Mouse (Mus musculus) liver, embryonic 13.5 days (tissue): ENCODE results near the gene 2310009B15Rik. TPM values are rescaled to one million over a fixed set of nuclear protein-coding genes. Genes with fewer than 3 reads are reported as not detected.
"Not testable (repeated sequence)": the region's sequence is repeated elsewhere in the genome, so short reads cannot be mapped to it uniquely, and the experiment has no call there.

ENCODE experiments used
- ATAC-seq: fragments of 200-750 bp; cut with Nextera tagmentation; 2 replicates; pipeline ENCODE4 v1.8.0; 2017; ENCODE audit warnings: low read depth, mild to moderate bottlenecking, moderate number of reproducible peaks, moderate library complexity
- DNase-seq: peaks from one replicate; pipeline ENCODE4 v3.0.0; 2022
- H3K27ac ChIP-seq: fragments of 300-500 bp; sonication (generic); 2 replicates; pipeline ENCODE4 v1.5.1; 2015; ENCODE audit warnings: moderate library complexity, mild to moderate bottlenecking, inconsistent platforms
- H3K27me3 ChIP-seq: fragments of 300-500 bp; sonication (generic); 2 replicates; pipeline ENCODE4 v1.6.1; 2015; ENCODE audit warnings: mild to moderate bottlenecking, inconsistent platforms
- H3K36me3 ChIP-seq: fragments of 300-500 bp; sonication (generic); 2 replicates; pipeline ENCODE4 v1.6.1; 2015; ENCODE audit warnings: mild to moderate bottlenecking, inconsistent platforms
- H3K4me1 ChIP-seq: fragments of 300-500 bp; sonication (generic); replicated peaks from 2 replicates; pipeline ENCODE4 v1.6.1; 2015; ENCODE audit warnings: inconsistent platforms
- H3K4me2 ChIP-seq: fragments of 300-500 bp; sonication (generic); 2 replicates; pipeline ENCODE4 v1.6.1; 2015; ENCODE audit warnings: inconsistent platforms, mild to moderate bottlenecking, moderate library complexity
- H3K4me3 ChIP-seq: fragments of 300-500 bp; sonication (generic); replicated peaks from 2 replicates; pipeline ENCODE4 v1.5.1; 2015; ENCODE audit warnings: mild to moderate bottlenecking, inconsistent platforms
- H3K9ac ChIP-seq: fragments of 300-500 bp; sonication (generic); 2 replicates; pipeline ENCODE4 v1.6.1; 2015; ENCODE audit warnings: mild to moderate bottlenecking, inconsistent platforms
- H3K9me3 ChIP-seq: fragments of 300-500 bp; sonication (generic); replicated peaks from 2 replicates; pipeline ENCODE4 v1.6.1; 2016; ENCODE audit warnings: inconsistent platforms
- WGBS: fragments of 180-500 bp; shearing (Covaris S2); methylation state at CpG from one replicate; pipeline ENCODE4 v1.1.7; 2015; ENCODE audit not compliant: insufficient replicate concordance; 5-methylcytosine and 5-hydroxymethylcytosine counted together
- polyA plus RNA-seq: library from polyadenylated mRNA; unstranded; fragments of >200 nt; fragmentation: Nextera tagmentation; extraction: Ambion mirVana; gene quantifications from 2 replicates; pipeline ENCODE4 v1.2.1, GENCODE M21; 2015

Gene 2310009B15Rik
- 16.9 and 17.1 TPM in 2 replicates for polyA plus RNA-seq

DNA sequence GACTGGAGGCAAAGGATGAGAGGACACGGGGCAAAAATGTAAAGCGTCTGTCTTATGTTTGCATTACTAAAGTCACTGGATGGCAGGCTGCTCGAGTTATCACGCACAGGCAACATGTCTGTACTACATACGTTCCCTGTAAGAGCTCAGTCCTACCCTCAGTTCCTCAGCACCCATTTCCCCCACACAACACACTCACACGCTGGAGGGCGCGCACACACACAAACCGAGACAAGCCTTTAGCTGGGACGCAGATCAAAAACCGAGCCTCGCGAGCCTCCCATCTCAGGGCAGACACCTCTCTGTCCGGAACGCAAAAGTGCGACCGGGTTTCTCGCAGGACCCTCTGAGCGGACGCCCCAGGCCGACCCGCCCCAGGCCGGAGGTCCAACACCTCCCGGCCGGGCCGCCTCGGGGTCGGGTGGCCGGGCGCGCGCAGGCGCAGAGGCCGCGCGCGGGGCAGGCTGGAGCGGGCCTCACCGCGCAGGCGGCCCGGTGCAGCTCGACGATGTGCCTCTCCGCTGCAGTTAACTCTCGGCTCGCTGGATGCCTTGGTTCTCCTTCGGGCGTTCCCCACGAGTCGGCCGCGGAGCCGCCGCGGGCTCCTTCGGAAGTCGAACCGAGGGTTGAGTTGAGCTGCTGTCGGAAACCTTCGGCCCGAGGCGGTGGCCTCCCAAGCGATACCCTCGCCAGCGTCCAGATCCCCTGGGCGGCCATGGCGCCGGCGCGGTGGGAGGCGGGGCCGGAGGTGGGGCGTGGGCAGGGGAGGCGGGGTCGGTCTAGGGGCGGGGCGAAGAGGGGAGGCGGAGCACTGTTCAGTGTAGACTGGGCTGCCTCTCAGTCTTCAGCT is at the start of gene 2310009B15Rik:
Gene 2310009B15Rik (minus strand): TSS at position 752 of the 850 bp plus-strand sequence.
- peak; percentile 99 for ATAC-seq
- peak within 1 kb of the TSS; percentile 57 for H3K4me3 ChIP-seq
- H3K4me2 ChIP-seq: peak within 1 kb of the TSS; percentile 59
- H3K9me3 ChIP-seq, H3K36me3 ChIP-seq, H3K27ac ChIP-seq, H3K27me3 ChIP-seq, H3K4me1 ChIP-seq: not testable (repeated sequence)
- DNase-seq: peak; percentile 63
- peak within 1 kb of the TSS; percentile 58; the same call in 1 of the 2 replicates for H3K9ac ChIP-seq
- WGBS: under 1% methylated on average over 42 of the region's 79 CpGs

DNA sequence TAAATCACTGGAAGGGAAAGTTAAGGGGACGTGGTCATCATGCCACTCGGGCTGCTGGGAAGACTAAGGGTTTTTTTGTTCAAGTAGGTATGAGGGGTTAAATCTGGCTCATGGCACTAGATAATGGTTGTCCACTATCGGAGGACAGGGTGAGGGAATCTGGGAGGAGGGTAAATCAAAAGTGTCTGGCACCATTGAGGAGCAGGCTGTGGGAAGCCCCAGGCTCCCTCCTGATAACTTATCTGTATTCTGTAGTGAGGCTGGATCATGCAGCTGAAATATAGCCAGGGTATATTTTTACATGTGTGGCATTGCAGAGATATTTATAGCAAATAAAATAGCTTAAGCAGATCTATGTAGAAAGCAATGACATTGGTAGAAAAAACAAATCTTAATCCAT is 49.6 kb upstream of the 2310009B15Rik start:
- Histone ChIP-seq H3K4me2 (no peak overlapping the region), H3K27me3 (no peaks in the 10 kb centered on the region), H3K36me3 (no peaks in the 10 kb centered on the region), H3K4me1 (no peaks in the 10 kb centered on the region), H3K9me3 (no peaks in the 10 kb centered on the region), H3K4me3 (no peak overlapping the region), H3K9ac (no peak overlapping the region), H3K27ac (no peak overlapping the region)
- 51% methylated on average over 3 of the region's 3 CpGs for WGBS
- no peak for DNase-seq
- no peak for ATAC-seq

DNA sequence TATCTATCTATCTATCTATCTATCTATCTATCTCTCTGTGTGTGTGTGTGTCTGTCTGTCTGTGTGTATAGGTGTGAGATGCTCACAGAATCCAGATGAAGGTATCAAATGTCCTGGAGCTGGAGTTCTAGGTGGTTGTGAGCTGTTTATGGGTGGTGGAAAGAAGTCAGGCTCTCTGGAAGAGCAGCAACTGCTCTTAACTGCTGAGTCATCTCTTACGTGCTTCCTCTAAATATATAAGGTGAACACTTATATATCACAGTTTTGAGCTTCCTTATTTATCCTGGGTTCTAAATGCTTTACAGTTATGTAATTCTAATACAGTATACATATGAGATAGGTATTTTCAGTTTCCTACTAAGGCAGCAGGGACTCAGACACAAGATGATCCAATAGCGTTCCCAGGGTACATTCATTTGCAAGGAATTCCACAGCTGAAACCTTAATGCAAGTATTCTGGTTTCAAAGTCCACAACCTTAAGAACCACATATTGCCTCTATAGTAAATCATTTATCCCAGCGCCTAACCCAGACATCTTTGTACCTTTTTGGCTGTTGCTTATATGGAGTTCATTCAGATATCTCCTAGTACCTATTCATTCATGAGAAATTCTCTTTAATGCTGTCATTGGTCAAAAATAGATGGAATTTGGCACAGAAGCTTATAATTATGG is 48.6 kb upstream of the 2310009B15Rik start:
- Histone ChIP-seq H3K27ac (no peak overlapping the region), H3K36me3 (no peaks in the 10 kb centered on the region), H3K4me1 (no peaks in the 10 kb centered on the region), H3K27me3 (no peaks in the 10 kb centered on the region), H3K9ac (no peak overlapping the region), H3K4me3 (no peak overlapping the region), H3K4me2 (no peak overlapping the region), H3K9me3 (no peaks in the 10 kb centered on the region)
- 69% methylated on average over 3 of the region's 3 CpGs for WGBS
- DNase-seq (no peak), ATAC-seq (no peak)

DNA sequence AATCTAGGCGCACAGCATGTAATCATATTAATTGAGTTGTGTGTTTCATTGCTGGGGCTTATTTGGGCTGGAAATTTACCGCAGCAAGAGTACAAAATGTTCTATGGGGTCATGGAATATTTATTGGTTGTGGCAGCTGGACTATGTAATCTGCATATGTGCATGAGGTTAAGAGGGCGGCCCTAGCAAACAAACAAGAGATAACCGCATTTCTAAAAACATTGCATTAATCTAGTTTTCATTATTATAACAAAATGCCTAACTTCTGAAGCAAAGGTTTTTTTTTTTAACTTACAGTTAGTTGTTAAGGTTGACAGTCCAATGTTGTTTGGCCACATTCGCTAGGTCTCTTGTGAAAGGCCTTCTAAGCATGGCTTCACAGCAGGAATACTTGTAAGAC is 47.2 kb upstream of the 2310009B15Rik start:
- no peak overlapping the region for H3K9ac ChIP-seq
- H3K9me3 ChIP-seq: no peaks in the 10 kb centered on the region
- no peak overlapping the region for H3K4me2 ChIP-seq
- H3K4me3 ChIP-seq: no peak overlapping the region
- ATAC-seq (no peak), DNase-seq (no peak)
- no peaks in the 10 kb centered on the region for H3K36me3 ChIP-seq
- WGBS: 76% methylated on average over 5 of the region's 5 CpGs
- H3K27me3 ChIP-seq: no peaks in the 10 kb centered on the region
- H3K27ac ChIP-seq: no peak overlapping the region
- no peaks in the 10 kb centered on the region for H3K4me1 ChIP-seq

DNA sequence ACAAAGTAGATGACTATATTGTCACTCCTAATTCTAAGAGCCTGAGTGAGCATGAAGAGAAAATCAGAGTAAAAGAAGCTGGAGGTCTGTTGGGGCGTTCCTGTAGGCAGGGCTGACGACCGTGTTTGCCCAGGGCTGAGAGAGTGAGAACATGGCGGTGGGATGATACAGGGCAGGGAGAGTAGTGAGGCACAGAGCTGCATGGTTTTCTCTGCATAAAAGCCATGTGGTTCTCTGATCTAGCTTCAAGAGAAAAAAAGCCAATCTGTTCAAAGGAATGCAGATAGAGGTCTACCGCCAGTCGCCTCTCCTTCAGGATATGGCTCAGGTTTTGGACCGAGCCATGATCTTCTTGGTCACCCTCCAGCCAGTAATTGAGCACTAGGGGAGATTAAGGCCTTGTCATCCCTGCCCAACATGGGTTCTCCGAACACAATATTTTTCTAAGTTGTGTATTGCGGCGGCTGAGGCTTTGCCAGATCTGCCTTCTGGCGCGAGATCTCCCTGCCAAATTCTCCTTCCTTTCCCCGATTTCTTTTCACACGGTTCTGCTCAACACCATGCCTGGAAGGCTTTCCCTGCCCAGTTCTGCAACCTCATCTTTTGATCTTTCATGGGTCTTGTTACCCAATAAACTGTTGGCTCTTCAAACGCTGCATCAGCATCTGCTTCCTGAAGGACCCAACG is 44.9 kb upstream of the 2310009B15Rik start:
- DNase-seq: no peak
- Histone ChIP-seq H3K27ac (no peak overlapping the region), H3K4me2 (no peak overlapping the region), H3K4me3 (no peak overlapping the region), H3K9me3 (no peaks in the 10 kb centered on the region), H3K27me3 (no peaks in the 10 kb centered on the region), H3K4me1 (no peaks in the 10 kb centered on the region), H3K9ac (no peak overlapping the region), H3K36me3 (no peaks in the 10 kb centered on the region)
- 80% methylated on average over 16 of the region's 16 CpGs for WGBS
- ATAC-seq: no peak

DNA sequence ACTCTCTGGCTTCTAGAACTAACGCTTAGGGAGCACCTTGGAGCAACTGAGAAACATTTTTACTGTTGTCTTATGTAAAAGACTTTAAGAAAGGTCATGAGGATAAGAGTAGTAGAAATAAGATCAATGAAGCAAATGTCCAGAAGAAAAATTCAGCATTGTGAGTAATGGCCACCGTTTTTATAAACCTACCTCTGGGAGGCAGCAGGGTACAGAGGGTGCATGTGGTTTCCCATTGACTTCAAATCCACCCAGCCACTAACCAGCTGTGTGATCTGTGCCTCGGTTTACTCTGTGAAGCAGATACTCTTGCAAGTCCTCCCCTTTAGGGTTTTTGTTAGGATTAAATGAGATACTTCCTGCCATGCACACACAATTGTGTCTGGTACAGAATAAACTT is 39.4 kb upstream of the 2310009B15Rik start:
- Histone ChIP-seq H3K36me3 (no peaks in the 10 kb centered on the region), H3K4me2 (no peak overlapping the region), H3K27me3 (no peaks in the 10 kb centered on the region), H3K4me1 (no peaks in the 10 kb centered on the region), H3K9ac (no peak overlapping the region), H3K9me3 (no peaks in the 10 kb centered on the region), H3K4me3 (no peak overlapping the region), H3K27ac (no peak overlapping the region)
- WGBS: 48% methylated on average over 3 of the region's 3 CpGs
- no peak for DNase-seq
- ATAC-seq: no peak

DNA sequence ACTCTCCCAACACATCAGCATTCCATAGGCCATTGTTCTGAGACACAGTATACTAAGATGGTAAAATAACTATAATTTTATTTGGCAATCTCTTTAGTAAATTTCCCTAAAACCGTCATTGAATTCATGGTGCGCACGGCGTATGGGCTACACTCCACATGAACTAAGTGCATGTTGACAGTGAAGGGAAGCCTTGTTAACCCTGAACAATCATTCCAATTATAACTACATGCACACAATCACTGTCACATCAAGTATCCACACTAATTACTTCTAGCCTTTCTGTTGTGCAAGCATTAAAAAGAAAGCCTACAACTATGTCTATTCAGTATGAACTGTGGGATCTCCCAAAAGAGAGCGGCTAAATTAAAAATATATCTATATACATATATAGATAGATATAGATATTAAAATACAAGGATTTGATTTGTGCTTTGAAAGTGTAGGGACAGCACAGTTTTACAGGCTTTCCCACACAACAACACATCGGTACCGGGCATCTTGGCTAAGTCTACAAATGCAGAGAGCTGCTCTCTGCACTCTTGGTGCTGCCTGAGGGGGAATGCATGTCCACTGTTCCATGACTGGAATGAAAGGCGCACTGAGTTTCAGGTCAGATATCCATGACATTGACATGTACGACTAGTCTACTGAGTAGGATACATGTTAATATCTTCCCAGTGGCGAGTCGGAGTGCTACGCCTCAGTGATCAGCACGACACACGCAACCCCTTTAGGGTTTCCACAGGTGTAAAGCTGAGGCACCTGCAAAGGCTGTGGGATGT is 21.0 kb upstream of the 2310009B15Rik start:
- H3K4me1 ChIP-seq: no peaks in the 10 kb centered on the region
- no peak for ATAC-seq
- WGBS: 83% methylated on average over 14 of the region's 14 CpGs

DNA sequence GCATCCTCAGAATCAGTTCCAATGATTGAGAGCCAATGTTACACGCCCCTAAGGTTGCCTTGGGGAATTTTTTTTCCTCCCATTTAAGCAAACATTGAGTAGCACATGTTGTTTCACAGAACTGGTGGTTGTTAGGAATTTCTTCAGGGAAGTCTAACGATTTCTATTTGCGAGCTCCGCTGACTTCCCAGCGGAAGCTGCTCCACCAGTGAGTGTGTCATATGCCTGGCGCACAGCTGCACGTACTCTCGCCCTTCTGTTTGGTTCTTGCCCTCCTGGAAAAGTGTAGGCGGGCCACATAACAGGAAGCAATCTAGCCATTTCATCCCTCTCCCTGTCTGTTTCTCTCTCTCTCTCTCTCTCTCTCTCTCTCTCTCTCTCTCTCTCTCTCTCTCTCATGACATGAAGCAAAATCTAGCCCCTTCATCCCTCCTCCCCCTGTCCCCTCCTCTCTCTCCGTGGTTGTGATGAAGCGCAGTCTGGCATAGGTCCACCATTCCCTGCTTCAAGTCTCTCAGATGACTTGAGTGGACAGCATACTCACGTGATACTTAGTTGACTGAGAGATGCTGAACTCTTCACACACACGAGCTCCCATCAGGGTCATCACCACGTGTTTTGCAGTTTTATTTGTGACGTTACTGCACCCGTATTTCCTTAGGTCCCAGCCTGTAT is 19.9 kb upstream of the 2310009B15Rik start:
- Histone ChIP-seq H3K9ac (no peak overlapping the region), H3K9me3 (no peaks in the 10 kb centered on the region), H3K36me3 (no peaks in the 10 kb centered on the region), H3K27ac (no peak overlapping the region), H3K27me3 (no peaks in the 10 kb centered on the region), H3K4me3 (no peak overlapping the region), H3K4me1 (no peaks in the 10 kb centered on the region), H3K4me2 (no peak overlapping the region)
- ATAC-seq (no peak), DNase-seq (no peak)
- 68% methylated on average over 16 of the region's 16 CpGs for WGBS

More for the DNA sequence above, 21.0 kb upstream of the 2310009B15Rik start:
- Histone ChIP-seq H3K9ac (no peak overlapping the region), H3K27me3 (no peaks in the 10 kb centered on the region), H3K4me3 (no peak overlapping the region), H3K4me2 (no peak overlapping the region), H3K36me3 (no peaks in the 10 kb centered on the region), H3K9me3 (no peaks in the 10 kb centered on the region), H3K27ac (no peak overlapping the region)
- DNase-seq: no peak

DNA sequence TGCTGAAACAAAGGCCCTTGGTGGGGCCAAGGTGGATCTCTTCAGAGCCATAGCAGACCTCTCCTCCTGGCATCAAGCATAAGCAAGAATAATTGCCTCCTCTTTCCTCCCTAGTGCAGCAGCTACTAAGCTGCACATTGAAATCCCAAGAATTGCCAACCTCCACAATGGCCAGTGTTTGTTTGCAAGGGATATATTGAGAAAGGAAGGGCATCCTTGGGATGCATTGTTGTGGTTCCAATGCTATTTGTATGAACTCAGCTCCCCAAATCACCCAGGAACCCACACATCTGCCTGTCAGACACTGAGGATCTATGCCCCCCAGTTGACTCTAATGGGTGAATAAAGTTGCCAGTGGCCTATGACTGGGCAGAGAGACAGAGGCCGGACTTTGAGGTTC is 5.8 kb downstream of the 2310009B15Rik start:
- peaks cover 56% of the 10 kb centered on the region for H3K27me3 ChIP-seq
- no peak for DNase-seq

DNA sequence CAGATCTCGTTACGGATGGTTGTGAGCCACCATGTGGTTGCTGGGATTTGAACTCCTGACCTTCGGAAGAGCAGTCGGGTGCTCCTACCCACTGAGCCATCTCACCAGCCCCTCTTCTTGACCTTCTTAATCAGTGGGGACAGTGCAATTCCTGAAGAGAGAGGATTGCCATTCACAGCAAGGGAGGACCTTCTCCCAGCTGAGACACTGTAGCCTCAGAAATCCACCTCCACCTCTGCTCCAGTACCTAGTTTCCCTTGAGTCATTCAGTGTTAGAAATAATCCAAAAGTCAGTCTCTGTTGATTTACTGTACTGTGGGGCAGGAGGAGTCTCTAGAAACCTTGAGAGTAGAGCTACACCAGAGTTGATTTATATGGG is 6.5 kb downstream of the 2310009B15Rik start:
- Histone ChIP-seq H3K27me3 (peaks cover 62% of the 10 kb centered on the region), H3K4me3 (no peak overlapping the region), H3K27ac (no peak overlapping the region), H3K4me2 (no peak overlapping the region), H3K9ac (no peak overlapping the region), H3K9me3 (no peaks in the 10 kb centered on the region), H3K36me3 (peaks cover 4% of the 10 kb centered on the region; the same call in 1 of the 2 replicates), H3K4me1 (peaks cover 14% of the 10 kb centered on the region)
- DNase-seq (no peak), ATAC-seq (no peak)
- WGBS: 55% methylated on average over 2 of the region's 4 CpGs

More for the DNA sequence above, 5.8 kb downstream of the 2310009B15Rik start:
- Histone ChIP-seq H3K9me3 (no peaks in the 10 kb centered on the region), H3K4me1 (peaks cover 18% of the 10 kb centered on the region), H3K9ac (no peak overlapping the region), H3K27ac (no peak overlapping the region), H3K36me3 (peaks cover 4% of the 10 kb centered on the region; the same call in 1 of the 2 replicates), H3K4me3 (no peak overlapping the region), H3K4me2 (no peak overlapping the region)
- 70% methylated on average over 1 of the region's 1 CpGs for WGBS
- no peak for ATAC-seq
